Mouse (Mus musculus) myocyte (in vitro differentiated cells): ENCODE data around the gene Slco2b1. TPM values are rescaled to one million over a fixed set of nuclear protein-coding genes. Genes with fewer than 3 reads are reported as not detected.

ENCODE experiments used
- H3K27me3 ChIP-seq: one replicate; pipeline ENCODE4 v1.6.1; 2011; ENCODE audit not compliant: control insufficient read depth, insufficient read depth, insufficient read length
- H3K36me3 ChIP-seq: one replicate; pipeline ENCODE4 v1.6.1; 2011; ENCODE audit not compliant: control insufficient read depth, insufficient read depth
- H3K4me2 ChIP-seq: one replicate; pipeline ENCODE4 v1.6.1; 2011; ENCODE audit warnings: low read depth, control low read depth
- H3K4me3 ChIP-seq: one replicate; pipeline ENCODE4 v1.5.1; 2011; ENCODE audit warnings: mild to moderate bottlenecking, control low read depth, moderate library complexity
- H3K79me2 ChIP-seq: one replicate; pipeline ENCODE4 v1.6.1; 2011; ENCODE audit not compliant: control insufficient read depth, insufficient read depth
- H3ac ChIP-seq: one replicate; pipeline ENCODE4 v1.6.1; 2011; ENCODE audit not compliant: control insufficient read depth, insufficient read length
- CEBPB ChIP-seq: IDR thresholded peaks from 2 replicates; pipeline ENCODE4 v1.6.1; 2011; ENCODE audit warnings: mild to moderate bottlenecking, moderate library complexity; ENCODE audit not compliant: poor library complexity, insufficient read depth, severe bottlenecking
- E2F4 ChIP-seq: IDR thresholded peaks from one replicate; pipeline ENCODE4 v1.6.1; 2011; ENCODE audit warnings: mild to moderate bottlenecking, control low read depth, moderate library complexity; ENCODE audit not compliant: insufficient read depth
- MAX ChIP-seq: IDR thresholded peaks from one replicate; pipeline ENCODE4 v1.6.1; 2011; ENCODE audit warnings: low read depth, mild to moderate bottlenecking, control low read depth
- MYOD1 ChIP-seq, 3 experiments: IDR thresholded peaks; one replicate each; pipeline ENCODE4 v1.6.1; 2011; ENCODE audit warnings: control low read depth in 2 of 3, low read depth in 2 of 3, mild to moderate bottlenecking in 2 of 3, moderate library complexity in 1 of 3; ENCODE audit not compliant: insufficient read length in 2 of 3, control insufficient read depth in 1 of 3
- MYOG ChIP-seq, 3 experiments: IDR thresholded peaks; one replicate each; pipeline ENCODE4 v1.6.1; 2011; ENCODE audit warnings: control low read depth in 2 of 3, low read depth in 2 of 3, mild to moderate bottlenecking in 2 of 3; ENCODE audit not compliant: insufficient read length in 2 of 3, control insufficient read depth in 1 of 3, insufficient read depth in 1 of 3
- POLR2A ChIP-seq: IDR thresholded peaks from one replicate; pipeline ENCODE4 v1.6.1; 2011; ENCODE audit warnings: low read depth, mild to moderate bottlenecking, control low read depth, moderate library complexity; ENCODE audit not compliant: insufficient read length
- POLR2AphosphoS2 ChIP-seq: IDR thresholded peaks from one replicate; pipeline ENCODE4 v1.6.1; 2011; ENCODE audit warnings: low read depth, control low read depth; ENCODE audit not compliant: insufficient read length
- REST ChIP-seq: IDR thresholded peaks from one replicate; pipeline ENCODE4 v1.6.1; 2011; ENCODE audit warnings: mild to moderate bottlenecking, control low read depth, moderate library complexity; ENCODE audit not compliant: insufficient read depth, insufficient read length
- SRF ChIP-seq: IDR thresholded peaks from one replicate; pipeline ENCODE4 v1.6.1; 2011; ENCODE audit warnings: low read depth; ENCODE audit not compliant: control insufficient read depth, insufficient read length
- TCF12 ChIP-seq: IDR thresholded peaks from one replicate; pipeline ENCODE4 v1.6.1; 2011; ENCODE audit warnings: mild to moderate bottlenecking, control low read depth; ENCODE audit not compliant: poor library complexity, insufficient read depth, severe bottlenecking
- TCF3 ChIP-seq: IDR thresholded peaks from one replicate; pipeline ENCODE4 v1.6.1; 2011; ENCODE audit warnings: low read depth, control low read depth; ENCODE audit not compliant: insufficient read length
- USF1 ChIP-seq: IDR thresholded peaks from one replicate; pipeline ENCODE4 v1.6.1; 2011; ENCODE audit warnings: low read depth, mild to moderate bottlenecking, control low read depth, moderate library complexity
- polyA plus RNA-seq: library from polyadenylated mRNA; unstranded; fragments of >200 nt; fragmentation: generic; extraction: Trizol; gene quantifications from one replicate; pipeline ENCODE4 v1.2.1, GENCODE M21; 2012; ENCODE audit warnings: missing spikeins

Slco2b1 gene
- polyA plus RNA-seq, 1 experiment, result 0.01 TPM

DNA sequence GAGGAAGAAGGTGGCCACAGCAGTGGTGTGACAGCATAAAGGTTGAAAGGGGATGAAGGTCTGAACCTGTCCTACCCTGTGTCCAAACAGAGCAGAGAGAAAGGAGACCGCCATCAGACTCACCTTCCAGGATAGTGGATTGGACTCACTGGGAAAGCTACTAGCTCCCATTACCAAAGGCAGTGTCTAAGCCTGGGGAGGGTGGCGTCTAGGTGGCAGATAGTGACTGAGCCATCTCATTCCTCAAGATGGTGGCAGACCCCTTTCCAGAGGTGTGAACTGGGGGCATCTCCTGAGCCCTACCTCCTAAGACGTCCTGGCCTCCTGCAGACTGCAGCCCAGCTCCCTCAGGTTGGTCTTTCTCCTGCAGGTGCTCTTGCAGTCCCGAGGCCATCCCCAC, 10.5 kb downstream of the Slco2b1 start:
- no peak for TF ChIP-seq USF1
- TF ChIP-seq MAX, result no peak
- TF ChIP-seq SRF, result no peak
- no peak for TF ChIP-seq POLR2A
- no peak for TF ChIP-seq POLR2AphosphoS2
- TF ChIP-seq REST, result no peak
- no peak for TF ChIP-seq CEBPB
- TF ChIP-seq MYOD1 (IDR thresholded peaks at IDR 0.05; ENCODE audit: control insufficient read depth in 1 of 3, insufficient read length in 2 of 3, low read depth in 2 of 3), result no peak
- TF ChIP-seq MYOG (IDR thresholded peaks at IDR 0.05; ENCODE audit: control insufficient read depth in 1 of 3, insufficient read depth in 1 of 3, insufficient read length in 2 of 3, low read depth in 2 of 3), result no peak
- no peak for TF ChIP-seq TCF12
- no peak for TF ChIP-seq TCF3
- no peak for TF ChIP-seq E2F4
- Histone ChIP-seq H3K4me3 (no peak overlapping the region), H3ac (no peak overlapping the region), H3K79me2 (no peaks in the 10 kb centered on the region), H3K4me2 (no peak overlapping the region), H3K27me3 (no peaks in the 10 kb centered on the region), H3K36me3 (no peaks in the 10 kb centered on the region)

- H3K79me2 ChIP-seq, result no peaks in the 10 kb centered on the region
- TF ChIP-seq POLR2A, result no peak
- no peak for TF ChIP-seq TCF3
- TF ChIP-seq E2F4, result no peak
- TF ChIP-seq MYOG (IDR thresholded peaks at IDR 0.05; ENCODE audit: control insufficient read depth in 1 of 3, insufficient read depth in 1 of 3, insufficient read length in 2 of 3, low read depth in 2 of 3), result no peak
- no peak for TF ChIP-seq MAX
- no peak for TF ChIP-seq SRF
- TF ChIP-seq MYOD1 (IDR thresholded peaks at IDR 0.05; ENCODE audit: control insufficient read depth in 1 of 3, insufficient read length in 2 of 3, low read depth in 2 of 3), result no peak
- no peak for TF ChIP-seq CEBPB
- TF ChIP-seq USF1, result no peak
- TF ChIP-seq TCF12, result no peak
- TF ChIP-seq POLR2AphosphoS2, result no peak
- TF ChIP-seq REST, result no peak
- H3K4me3 ChIP-seq, result no peak overlapping the region
- no peak overlapping the region for H3ac ChIP-seq
- no peaks in the 10 kb centered on the region for H3K36me3 ChIP-seq
- H3K27me3 ChIP-seq, result no peaks in the 10 kb centered on the region
- no peak overlapping the region for H3K4me2 ChIP-seq
Observed at GRCm38 (mm10) chr7:99699709-99700151, 11.4 kb downstream of the Slco2b1 start.

DNA sequence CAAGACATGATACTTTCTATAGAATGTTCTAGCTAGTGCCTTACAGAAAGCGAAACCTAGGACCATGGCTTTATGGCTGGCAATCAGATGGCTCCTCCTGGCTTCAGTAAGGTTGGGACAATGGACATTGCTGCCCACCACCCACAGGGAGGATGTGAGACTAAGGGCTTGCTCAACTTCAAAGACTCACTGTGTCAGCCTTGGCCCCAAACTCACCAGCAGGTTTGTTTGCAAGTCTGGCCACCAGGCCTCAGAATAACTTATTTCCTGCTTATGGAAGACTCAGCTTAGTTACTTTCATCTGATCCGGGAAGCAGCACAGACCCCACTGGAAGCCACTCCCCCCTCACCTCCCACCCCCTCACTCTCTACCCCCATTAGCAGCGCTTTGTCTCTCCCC, 12.0 kb downstream of the Slco2b1 start:
- no peaks in the 10 kb centered on the region for H3K79me2 ChIP-seq
- no peaks in the 10 kb centered on the region for H3K36me3 ChIP-seq
- H3K4me3 ChIP-seq, result no peak overlapping the region
- H3K27me3 ChIP-seq, result peaks cover 2% of the 10 kb centered on the region
- TF ChIP-seq TCF12, result no peak
- TF ChIP-seq USF1, result no peak
- TF ChIP-seq TCF3, result no peak
- TF ChIP-seq E2F4, result no peak
- TF ChIP-seq POLR2A, result no peak
- no peak for TF ChIP-seq REST
- TF ChIP-seq SRF, result no peak
- no peak for TF ChIP-seq CEBPB
- no peak for TF ChIP-seq POLR2AphosphoS2
- no peak for TF ChIP-seq MYOG (IDR thresholded peaks at IDR 0.05; ENCODE audit: control insufficient read depth in 1 of 3, insufficient read depth in 1 of 3, insufficient read length in 2 of 3, low read depth in 2 of 3)
- no peak overlapping the region for H3K4me2 ChIP-seq
- H3ac ChIP-seq, result no peak overlapping the region

GRCm38 (mm10) chr7:99698576-99698975, 12.6 kb downstream of the Slco2b1 start:
- Histone ChIP-seq H3ac (no peak overlapping the region), H3K36me3 (no peaks in the 10 kb centered on the region), H3K27me3 (peaks cover 4% of the 10 kb centered on the region), H3K4me2 (no peak overlapping the region), H3K4me3 (no peak overlapping the region), H3K79me2 (no peaks in the 10 kb centered on the region)
- no peak for TF ChIP-seq TCF12
- TF ChIP-seq E2F4, result no peak
- no peak for TF ChIP-seq REST
- TF ChIP-seq POLR2A, result no peak
- no peak for TF ChIP-seq SRF
- no peak for TF ChIP-seq CEBPB
- TF ChIP-seq POLR2AphosphoS2, result no peak
- TF ChIP-seq MAX, result no peak
- TF ChIP-seq USF1, result no peak
- no peak for TF ChIP-seq MYOD1 (IDR thresholded peaks at IDR 0.05; ENCODE audit: control insufficient read depth in 1 of 3, insufficient read length in 2 of 3, low read depth in 2 of 3)
- TF ChIP-seq MYOG (IDR thresholded peaks at IDR 0.05; ENCODE audit: control insufficient read depth in 1 of 3, insufficient read depth in 1 of 3, insufficient read length in 2 of 3, low read depth in 2 of 3), result no peak
- TF ChIP-seq TCF3, result no peak
